Mouse (Mus musculus) hindbrain, embryonic 10.5 days (tissue): ENCODE measurements around the gene Ankrd45. TPM values are rescaled to one million over a fixed set of nuclear protein-coding genes. Genes with fewer than 3 reads are reported as not detected.
A peak's percentile ranks its signal among the peaks of the same experiment; 100 is the strongest.
"Not testable (repeated sequence)": the region's sequence is repeated elsewhere in the genome, so short reads cannot be mapped to it uniquely, and the experiment has no call there.

Source experiments
- DNase-seq: peaks from one replicate; pipeline ENCODE4 v3.0.0-alpha.2; 2017; ENCODE audit warnings: low spot score
- H3K27ac ChIP-seq: fragments of 300-500 bp; sonication (generic); 2 replicates; pipeline ENCODE4 v1.5.1; 2016; ENCODE audit warnings: mild to moderate bottlenecking, moderate library complexity
- H3K27me3 ChIP-seq: fragments of 300-500 bp; sonication (generic); 2 replicates; pipeline ENCODE4 v1.6.1; 2016; ENCODE audit warnings: mild to moderate bottlenecking; ENCODE audit not compliant: poor library complexity, insufficient read depth, severe bottlenecking
- H3K36me3 ChIP-seq: fragments of 300-500 bp; sonication (generic); 2 replicates; pipeline ENCODE4 v1.6.1; 2016; ENCODE audit warnings: mild to moderate bottlenecking, moderate library complexity
- H3K4me1 ChIP-seq: fragments of 300-500 bp; sonication (generic); replicated peaks from 2 replicates; pipeline ENCODE4 v1.6.1; 2016; ENCODE audit warnings: mild to moderate bottlenecking
- H3K4me3 ChIP-seq: fragments of 300-500 bp; sonication (generic); 2 replicates; pipeline ENCODE4 v1.5.1; 2016; ENCODE audit warnings: mild to moderate bottlenecking, moderate library complexity
- H3K9me3 ChIP-seq: fragments of 300-500 bp; sonication (generic); 2 replicates; pipeline ENCODE4 v1.6.1; 2016; ENCODE audit warnings: mild to moderate bottlenecking, moderate library complexity
- WGBS: fragments of 180-500 bp; shearing (Covaris S2); methylation state at CpG from one replicate; pipeline ENCODE4 v1.1.7; 2016; 5-methylcytosine and 5-hydroxymethylcytosine counted together
- polyA plus RNA-seq: library from polyadenylated mRNA; unstranded; fragments of >200 nt; fragmentation: Nextera tagmentation; extraction: Ambion mirVana; gene quantifications from 2 replicates; pipeline ENCODE4 v1.2.1, GENCODE M21; 2016

Ankrd45 gene
- 4.1 and 4.9 TPM in 2 replicates for polyA plus RNA-seq

DNA sequence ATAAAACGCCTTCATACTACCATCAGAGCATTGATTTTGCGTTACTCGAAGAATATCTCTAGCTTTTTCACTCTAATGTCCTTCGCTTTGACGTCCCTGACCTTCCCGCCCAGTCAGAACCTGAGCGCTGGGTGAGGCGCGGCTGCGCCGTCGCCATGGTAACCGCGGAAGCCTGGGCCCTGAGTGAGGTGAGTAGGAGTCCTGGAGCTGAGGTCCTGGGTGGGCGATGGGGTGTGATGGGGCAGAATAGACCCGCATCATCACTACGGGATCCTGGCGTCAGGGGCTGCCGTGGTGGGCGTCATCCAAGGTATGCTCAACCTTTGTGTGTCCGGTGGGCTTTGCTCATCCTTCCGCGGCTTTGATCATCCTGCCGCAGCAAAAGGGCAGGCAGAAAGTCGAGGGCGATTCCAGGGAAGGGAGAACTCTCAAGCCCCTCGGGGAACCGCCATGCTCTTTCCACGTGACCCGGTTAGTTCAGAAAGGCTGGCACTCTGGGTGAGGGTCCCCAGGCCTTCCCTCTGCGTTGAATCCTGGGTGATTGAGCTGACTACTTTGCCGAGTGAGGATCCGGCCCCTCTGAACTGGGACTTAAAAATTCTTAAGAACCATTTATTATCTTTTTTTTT, at the start of gene Ankrd45:
TSS of gene Ankrd45 (plus strand) at position 161 of the 629 bp plus-strand sequence.
- WGBS, result 7% methylated on average over 33 of the region's 33 CpGs
- Histone ChIP-seq H3K4me3 (peak within 1 kb of the TSS; percentile 60), H3K27ac (peak within 1 kb of the TSS; percentile 77), H3K4me1 (peaks cover 7% of the 10 kb centered on the region), H3K27me3 (no peaks in the 10 kb centered on the region; the same call in 1 of the 2 replicates), H3K36me3 (no peaks in the 10 kb centered on the region), H3K9me3 (no peaks in the 10 kb centered on the region)
- DNase-seq, result peak; percentile 74

DNA sequence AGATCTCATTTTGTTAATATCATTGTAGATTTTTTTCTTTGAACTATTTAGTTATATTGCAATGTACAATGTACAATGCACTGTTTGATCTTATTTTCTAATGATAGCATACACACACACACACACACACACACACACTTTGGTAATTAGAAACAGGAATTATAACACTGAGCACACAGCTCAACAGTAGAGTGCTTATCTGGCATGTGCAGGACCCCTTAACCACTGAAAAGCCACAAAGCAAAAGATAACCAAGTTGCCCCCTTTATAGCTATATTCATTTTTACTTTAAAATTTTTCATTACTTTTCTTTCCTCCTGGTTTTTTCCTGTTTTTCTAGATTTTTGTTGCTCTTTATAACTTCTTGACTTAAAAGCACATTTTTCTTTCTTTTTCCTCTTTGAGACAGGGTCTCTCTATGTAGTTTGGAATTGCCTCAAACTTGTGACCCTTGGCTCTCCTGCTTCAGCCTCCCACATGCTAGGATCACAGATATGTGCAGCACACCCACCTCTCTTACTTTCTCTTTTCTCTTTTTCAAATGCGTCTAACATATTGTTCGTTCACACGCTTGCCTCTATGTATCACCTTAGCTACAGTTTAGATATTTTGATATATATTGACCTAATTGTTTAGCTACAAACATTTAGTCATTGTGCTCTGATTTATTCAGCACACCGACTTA, 42.6 kb upstream of the Ankrd45 start:
- Histone ChIP-seq H3K4me3 (no peak overlapping the region), H3K27me3 (no peaks in the 10 kb centered on the region), H3K36me3 (peaks cover 72% of the 10 kb centered on the region), H3K9me3 (no peaks in the 10 kb centered on the region), H3K27ac (no peak overlapping the region), H3K4me1 (no peaks in the 10 kb centered on the region)
- DNase-seq, result no peak
- WGBS, result 94% methylated on average over 4 of the region's 4 CpGs

DNA sequence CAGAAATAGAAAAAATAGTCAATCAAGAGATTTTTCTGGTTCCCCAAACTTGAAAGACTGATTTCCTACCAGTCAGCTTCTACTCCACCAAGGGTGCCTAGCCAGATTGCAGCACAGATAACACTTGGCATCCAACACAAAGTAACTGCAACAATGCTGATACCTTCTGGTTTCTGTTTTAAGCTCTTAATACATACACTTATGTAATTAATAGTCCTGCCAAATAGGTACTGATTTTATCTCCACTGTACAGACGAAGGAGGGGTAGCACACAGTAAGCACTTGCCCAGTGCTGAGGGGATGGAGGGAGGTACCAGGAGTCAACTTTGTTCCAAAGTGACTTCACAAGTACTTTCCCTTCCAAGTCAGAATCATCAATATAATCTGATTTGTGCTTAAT, 38.6 kb upstream of the Ankrd45 start:
- H3K36me3 ChIP-seq, result peaks cover 63% of the 10 kb centered on the region
- whole genome bisulfite sequencing, result 89% methylated on average over 1 of the region's 1 CpGs

DNA sequence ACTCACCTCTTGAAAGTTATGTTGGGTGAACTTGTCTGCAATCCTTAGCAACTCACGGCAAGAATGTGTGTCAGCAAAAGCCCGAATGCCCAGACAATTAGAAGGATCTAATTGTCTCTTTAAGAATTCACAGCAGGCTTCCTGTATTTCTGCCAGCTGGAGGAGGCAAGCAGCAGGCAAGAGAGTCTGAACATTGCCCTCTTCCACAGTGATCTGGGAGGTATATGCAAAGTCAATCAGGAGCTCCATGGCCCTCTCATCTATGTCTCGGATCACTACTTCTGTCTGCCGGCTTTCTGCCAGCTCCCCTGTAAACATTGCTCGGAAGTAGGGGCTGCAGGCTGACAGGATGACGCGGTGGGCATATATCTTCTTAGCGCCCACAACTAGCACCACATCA, 33.3 kb upstream of the Ankrd45 start:
- Histone ChIP-seq H3K9me3 (no peaks in the 10 kb centered on the region), H3K36me3 (peaks cover 38% of the 10 kb centered on the region), H3K4me3 (no peak overlapping the region), H3K27ac (no peak overlapping the region), H3K27me3 (no peaks in the 10 kb centered on the region), H3K4me1 (no peaks in the 10 kb centered on the region)
- no peak for DNase-seq
- WGBS, result 91% methylated on average over 8 of the region's 8 CpGs

More for the DNA sequence above, 38.6 kb upstream of the Ankrd45 start:
- H3K27ac ChIP-seq, result no peak overlapping the region
- H3K4me1 ChIP-seq, result no peaks in the 10 kb centered on the region
- H3K27me3 ChIP-seq, result no peaks in the 10 kb centered on the region
- H3K9me3 ChIP-seq, result no peaks in the 10 kb centered on the region
- DNase-seq, result no peak
- no peak overlapping the region for H3K4me3 ChIP-seq

DNA sequence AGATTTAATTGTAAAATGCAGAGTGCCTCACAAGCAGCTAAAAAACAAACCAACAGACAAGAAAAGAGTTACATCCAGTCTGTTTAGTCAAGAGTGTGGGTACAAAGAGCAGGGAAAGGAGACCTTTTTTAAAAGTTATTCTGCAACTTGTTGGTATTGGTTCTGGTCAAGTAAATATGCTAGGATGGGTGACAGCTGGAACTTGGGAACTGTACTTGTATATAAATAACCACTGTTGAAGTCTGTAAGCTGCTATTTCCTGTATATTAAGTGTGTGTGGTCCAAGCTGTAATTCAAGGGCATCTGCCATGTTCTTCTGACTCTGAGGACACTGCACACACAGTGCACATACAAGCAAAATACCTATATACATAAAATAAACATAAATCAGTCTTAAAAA, 27.9 kb upstream of the Ankrd45 start:
- Histone ChIP-seq H3K27me3 (no peaks in the 10 kb centered on the region), H3K4me3 (no peak overlapping the region), H3K36me3 (peaks cover 3% of the 10 kb centered on the region), H3K27ac (no peak overlapping the region), H3K4me1 (no peaks in the 10 kb centered on the region), H3K9me3 (no peaks in the 10 kb centered on the region)
- no peak for DNase-seq

DNA sequence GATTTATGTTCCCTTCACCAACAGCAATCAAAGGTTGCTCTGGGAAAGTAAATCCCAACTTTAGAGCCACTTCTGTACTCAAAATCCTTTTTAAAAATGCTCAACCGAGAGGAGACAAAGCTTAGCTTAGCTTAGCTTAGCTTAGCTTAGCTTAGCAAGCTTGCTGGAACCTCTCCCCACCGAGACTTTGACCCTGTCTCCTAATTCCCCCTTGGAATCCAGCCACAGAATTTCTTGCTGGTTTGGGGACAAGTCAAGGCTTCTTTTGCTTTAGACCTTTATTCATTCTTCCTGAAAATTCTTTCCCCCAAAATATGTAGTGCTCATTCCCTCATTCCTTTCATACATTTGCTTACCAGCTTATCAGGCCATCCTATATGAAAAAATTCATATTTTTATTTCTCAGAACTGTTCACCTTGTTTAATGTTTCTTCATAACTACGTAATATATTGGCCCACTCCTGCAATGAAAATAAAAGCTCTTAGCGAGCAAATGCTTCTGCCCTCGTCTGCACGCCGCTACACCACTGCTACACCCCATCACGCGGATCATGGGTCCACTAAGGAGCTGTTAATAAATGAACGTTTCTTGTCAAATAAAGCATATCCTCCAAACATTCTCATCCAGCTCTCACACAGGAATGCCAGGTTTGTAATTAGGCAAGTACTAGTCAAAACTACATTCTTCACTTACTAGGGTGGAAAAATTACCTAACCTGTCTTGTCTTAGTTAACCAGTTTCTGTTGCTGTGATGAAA, 19.7 kb upstream of the Ankrd45 start:
- Histone ChIP-seq H3K4me1 (no peaks in the 10 kb centered on the region), H3K4me3 (no peak overlapping the region), H3K27me3 (no peaks in the 10 kb centered on the region), H3K27ac (no peak overlapping the region), H3K36me3 (peaks cover 17% of the 10 kb centered on the region), H3K9me3 (no peaks in the 10 kb centered on the region)
- 93% methylated on average over 10 of the region's 10 CpGs for WGBS
- DNase-seq, result no peak

DNA sequence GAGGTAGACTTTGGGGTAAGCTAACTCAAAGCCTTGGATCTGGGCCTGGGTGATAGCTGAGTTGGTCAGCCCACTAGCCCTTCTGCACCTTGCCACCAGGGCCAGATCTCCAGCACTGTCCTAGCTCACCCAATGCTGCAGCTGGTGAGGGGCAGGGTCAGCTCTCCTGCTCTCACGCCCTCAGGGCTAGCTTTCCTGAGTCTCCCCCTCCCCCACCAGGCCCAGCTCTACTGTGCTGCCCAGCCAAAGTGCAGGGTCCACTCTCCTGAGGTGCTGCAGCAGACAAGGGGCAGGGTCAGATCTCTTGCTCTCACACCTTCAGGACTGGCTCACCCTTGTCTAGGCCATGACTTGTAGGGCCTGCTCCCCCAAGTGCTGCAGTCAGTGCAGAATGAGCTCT, 16.0 kb upstream of the Ankrd45 start:
- Histone ChIP-seq H3K36me3 (peaks cover 18% of the 10 kb centered on the region), H3K9me3 (no peaks in the 10 kb centered on the region), H3K27me3 (no peaks in the 10 kb centered on the region), H3K4me3 (no peak overlapping the region), H3K27ac (no peak overlapping the region), H3K4me1 (peaks cover 17% of the 10 kb centered on the region)
- 85% methylated on average over 1 of the region's 1 CpGs for WGBS
- DNase-seq, result no peak

DNA sequence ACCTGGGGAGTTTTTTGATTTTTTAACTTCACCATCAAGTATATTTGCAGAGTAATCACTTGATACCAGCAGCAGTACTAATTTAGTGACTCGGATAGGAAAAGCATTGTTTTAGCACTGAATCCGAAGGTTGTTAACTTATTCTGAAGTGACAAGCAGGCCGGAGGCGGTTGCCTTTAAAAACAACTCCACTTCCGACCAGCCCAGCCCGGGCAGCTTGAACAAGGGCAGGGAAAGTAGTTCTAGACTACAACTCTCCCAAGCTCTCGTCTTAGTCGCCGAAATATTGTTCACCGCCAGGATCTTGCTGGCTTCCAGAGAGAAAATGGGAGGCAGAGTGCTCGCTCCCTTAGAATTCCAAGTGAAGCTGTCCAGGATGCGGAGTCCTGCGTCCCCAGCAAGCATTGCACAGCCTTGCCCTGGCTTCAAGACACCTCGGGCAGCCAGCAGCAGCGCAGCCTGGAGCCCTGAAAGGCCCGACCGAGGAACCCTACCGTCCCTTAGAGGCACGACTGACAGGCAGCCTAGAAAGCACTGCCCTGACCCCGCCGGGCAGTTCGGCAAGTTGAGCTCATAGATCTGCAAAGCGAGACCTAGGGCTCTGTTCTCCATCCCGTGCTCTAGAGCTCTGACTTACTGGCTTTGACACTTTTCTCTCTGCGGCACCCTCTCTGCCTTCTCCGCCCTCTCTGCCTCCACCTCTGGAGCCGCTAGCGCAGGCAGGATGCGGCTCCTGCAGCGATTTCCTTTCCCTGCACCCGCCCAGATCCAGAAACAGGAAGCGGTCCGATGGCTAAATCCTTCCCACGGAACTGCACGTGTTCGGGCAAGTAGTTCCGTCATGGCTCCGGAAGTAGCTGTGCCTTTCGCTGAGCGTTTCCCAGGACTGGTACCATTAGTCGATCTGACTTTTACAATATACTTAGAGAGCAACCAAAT, 11.5 kb upstream of the Ankrd45 start, which contains the start of gene Klhl20:
TSS of gene Klhl20 (minus strand) at position 786 of the 939 bp plus-strand sequence.
- WGBS, result 3% methylated on average over 41 of the region's 41 CpGs
- peaks cover 17% of the 10 kb centered on the region for H3K36me3 ChIP-seq
- H3K9me3 ChIP-seq, result no peaks in the 10 kb centered on the region
- peak within 1 kb of the TSS; percentile 69 for H3K4me3 ChIP-seq
- no peaks in the 10 kb centered on the region for H3K27me3 ChIP-seq
- peak within 1 kb of the TSS; percentile 90 for H3K27ac ChIP-seq
- peak; percentile 93 for DNase-seq
- peaks cover 17% of the 10 kb centered on the region for H3K4me1 ChIP-seq

DNA sequence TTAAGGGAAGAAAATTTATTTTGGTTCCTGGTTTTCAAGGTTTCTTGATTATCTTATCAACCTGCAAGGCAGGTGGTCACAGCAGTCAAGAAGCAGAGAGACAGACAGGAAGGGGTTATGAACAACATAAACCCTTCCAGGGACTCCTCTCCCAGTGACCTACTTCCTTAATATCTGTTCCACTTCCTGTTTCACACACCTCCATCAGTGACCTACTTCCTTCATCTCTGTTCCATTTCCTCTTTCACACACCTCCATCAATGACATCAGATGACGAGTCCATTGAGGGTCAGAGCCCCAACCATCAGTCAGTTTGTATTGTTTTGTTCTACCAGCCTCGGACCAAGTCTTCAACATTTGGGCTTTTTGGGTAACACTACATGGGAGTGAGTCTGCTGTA, 3.0 kb upstream of the Ankrd45 start:
- no peak overlapping the region for H3K4me3 ChIP-seq
- H3K27ac ChIP-seq, result no peak overlapping the region
- WGBS, result 92% methylated on average over 2 of the region's 2 CpGs
- peaks cover 7% of the 10 kb centered on the region for H3K4me1 ChIP-seq
- H3K36me3 ChIP-seq, result no peaks in the 10 kb centered on the region
- no peaks in the 10 kb centered on the region; the same call in 1 of the 2 replicates for H3K27me3 ChIP-seq
- H3K9me3 ChIP-seq, result no peaks in the 10 kb centered on the region
- DNase-seq, result no peak

DNA sequence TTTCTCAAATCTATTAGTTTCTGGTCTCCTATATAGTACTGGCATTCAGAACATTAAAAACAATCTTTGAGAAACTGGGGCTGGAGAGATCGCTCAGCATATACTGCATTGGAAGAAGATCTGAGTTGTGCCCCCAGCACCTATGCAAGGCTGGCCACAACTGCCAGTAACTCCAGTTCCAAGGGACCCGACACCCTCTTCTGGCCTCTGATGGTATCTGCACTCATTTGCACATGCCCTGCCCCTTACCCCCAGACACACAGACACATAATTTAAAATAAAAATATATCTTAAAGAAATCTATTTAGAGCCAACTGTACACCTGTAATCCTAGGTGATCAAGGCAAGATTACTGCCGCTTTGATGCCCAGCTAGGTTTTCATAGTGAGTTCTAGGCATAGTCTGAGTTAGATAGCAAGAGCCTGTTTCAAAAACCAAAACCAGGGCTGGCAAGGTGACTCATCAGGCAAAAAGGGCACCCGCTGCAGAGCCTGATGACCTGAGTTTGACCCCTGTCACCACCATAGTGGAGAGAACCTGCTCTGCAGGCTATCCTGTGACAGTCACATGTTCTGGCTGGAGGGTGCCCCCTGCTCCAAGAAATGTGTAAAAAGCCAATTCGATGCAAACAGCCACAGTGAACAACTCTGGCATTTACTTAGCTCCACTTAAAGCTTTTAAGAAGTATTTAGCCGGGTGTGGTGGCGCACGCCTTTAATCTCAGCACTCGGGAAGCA, 2.3 kb upstream of the Ankrd45 start:
- H3K9me3 ChIP-seq, result no peaks in the 10 kb centered on the region
- peaks cover 7% of the 10 kb centered on the region for H3K4me1 ChIP-seq
- H3K36me3 ChIP-seq, result no peaks in the 10 kb centered on the region
- H3K27ac ChIP-seq, result no peak overlapping the region
- DNase-seq, result no peak
- H3K27me3 ChIP-seq, result no peaks in the 10 kb centered on the region; the same call in 1 of the 2 replicates
- WGBS, result 82% methylated on average over 9 of the region's 9 CpGs
- no peak overlapping the region for H3K4me3 ChIP-seq

DNA sequence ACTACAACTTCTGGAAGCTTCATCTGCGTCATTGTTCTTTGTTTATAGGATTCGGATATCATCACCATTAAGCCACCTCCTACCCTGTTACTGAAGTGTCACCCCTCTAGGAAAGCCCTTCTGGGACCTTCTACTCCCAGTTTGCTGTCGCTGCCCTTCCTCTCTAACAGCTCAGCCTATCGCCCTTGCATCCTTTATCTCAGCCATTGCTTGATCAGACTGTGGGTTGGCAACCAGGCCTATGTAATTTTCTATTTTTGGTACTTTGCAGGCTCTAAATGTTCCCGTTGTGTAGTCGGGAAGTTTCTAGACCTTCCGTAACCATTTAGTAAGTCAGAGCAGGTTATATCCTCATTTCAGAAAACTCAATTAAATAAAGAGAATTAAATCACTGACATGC, 725 bp downstream of the Ankrd45 start:
- DNase-seq, result no peak
- Histone ChIP-seq H3K4me1 (peaks cover 7% of the 10 kb centered on the region), H3K27ac (no peak overlapping the region), H3K4me3 (peak overlapping the region; percentile 60; the same call in 1 of the 2 replicates), H3K9me3 (no peaks in the 10 kb centered on the region), H3K36me3 (no peaks in the 10 kb centered on the region), H3K27me3 (no peaks in the 10 kb centered on the region; the same call in 1 of the 2 replicates)
- WGBS, result 89% methylated on average over 7 of the region's 7 CpGs

DNA sequence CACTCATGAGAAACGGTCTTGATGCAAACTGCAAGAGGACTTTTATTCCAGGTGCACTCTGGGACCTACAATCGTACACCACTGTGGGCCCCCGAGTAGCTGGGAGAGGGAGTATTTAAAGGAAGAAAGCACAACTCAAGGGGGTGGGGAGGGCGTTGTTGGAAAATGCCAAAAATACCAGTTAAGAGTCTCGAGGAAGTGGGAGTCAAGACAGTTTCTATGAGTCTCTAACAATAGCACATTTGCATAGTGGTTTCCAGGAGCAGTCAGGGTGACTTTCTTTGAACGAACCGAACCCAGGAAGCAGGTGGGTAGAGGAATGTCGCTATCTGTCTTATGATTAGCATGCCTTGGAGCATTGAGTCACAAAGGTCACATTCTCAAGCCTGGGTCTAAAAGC, 3.1 kb downstream of the Ankrd45 start:
- not testable (repeated sequence) for H3K9me3 ChIP-seq
- 85% methylated on average over 8 of the region's 8 CpGs for WGBS

More for the DNA sequence above, 3.1 kb downstream of the Ankrd45 start:
- not testable (repeated sequence) for H3K27ac ChIP-seq, H3K27me3 ChIP-seq, H3K4me1 ChIP-seq, DNase-seq, H3K36me3 ChIP-seq, H3K4me3 ChIP-seq
